ENCODE assay signal across 8 mouse cellular contexts in genomic region chr2:80581043-80581711, GRCm38 (mm10). TPM values are rescaled to one million over a fixed set of nuclear protein-coding genes. Genes with fewer than 3 reads are reported as not detected.
DNase-seq lines count a peak whose midpoint lies in the region; ATAC-seq and TF ChIP-seq lines count a peak whose summit lies in the region.

TSS of gene Nckap1 (minus strand) at chr2:80581380.

- WGBS in hindbrain, postnatal 0 days, result under 1% methylated on average over 73 of the region's 88 CpGs

- H3K27me3 ChIP-seq in hindbrain, postnatal 0 days (ENCODE audit: insufficient read depth, low read length), result no peaks in the 10 kb centered on the region

- no peak for TF ChIP-seq CTCF in cortical plate, adult 2 months (IDR thresholded peaks at IDR 0.05; ENCODE audit: extremely low read depth, insufficient read depth, low read length)
- peak; percentile 43 for TF ChIP-seq CTCF in hindbrain, postnatal 0 days (IDR thresholded peaks at IDR 0.05; ENCODE audit: low read depth)
- TF ChIP-seq CTCF in left cerebral cortex, adult 2 months (IDR thresholded peaks at IDR 0.05), result peak; percentile 83

- peak within 1 kb of the TSS; percentile 99 for H3K9ac ChIP-seq in hindbrain, postnatal 0 days (replicated peaks; ENCODE audit: low read length)

- peak; percentile 86 for DNase-seq in adipocyte (ENCODE audit: low spot score)
- peak; percentile 78 to 85 for DNase-seq in gastrocnemius, adult 8-10 months (ENCODE audit: low spot score in 2 of 2)
- peak; percentile 92 for DNase-seq in hindbrain, postnatal 0 days (ENCODE audit: low spot score)
- DNase-seq in left cerebral cortex, adult 2 months (ENCODE audit: extremely low spot score in 1 of 2, low spot score in 2 of 2), result peak; percentile 89 to 90
- DNase-seq in right cerebral cortex, postnatal 10 days (ENCODE audit: low spot score in 2 of 2), result peak; percentile 92 to 93
- DNase-seq in urinary bladder, postnatal 25 days (ENCODE audit: low spot score), result peak; percentile 87

- intact Hi-C loops in left cerebral cortex, adult 2 months (cut with DNase I), result loop anchor here (1.0 to 2.0 kb wide), 2 partner anchors 36 to 58 kb away; partner anchors contain the start of genes Dusp19 and Nup35

- no peaks in the 10 kb centered on the region for H3K9me3 ChIP-seq in hindbrain, postnatal 0 days (ENCODE audit: low read length)

- TF ChIP-seq POLR2A in cortical plate, adult 2 months (IDR thresholded peaks at IDR 0.05; ENCODE audit: extremely low read depth, insufficient read depth, low read length), result 0 out of 2 replicates have a peak, but pooled peaks have one; percentile 36

- H3K4me3 ChIP-seq in cortical plate, adult 2 months (ENCODE audit: insufficient read depth, low read length), result peak within 1 kb of the TSS; percentile 92
- H3K4me3 ChIP-seq in hindbrain, postnatal 0 days (ENCODE audit: low read length), result peak within 1 kb of the TSS; percentile 92
- peak within 1 kb of the TSS; percentile 87 for H3K4me3 ChIP-seq in left cerebral cortex, adult 2 months

- H3K36me3 ChIP-seq in hindbrain, postnatal 0 days (ENCODE audit: insufficient read depth, low read length), result no peaks in the 10 kb centered on the region

- peak within 1 kb of the TSS; percentile 67 for H3K4me2 ChIP-seq in hindbrain, postnatal 0 days (ENCODE audit: low read depth, low read length)

- ATAC-seq in hindbrain, postnatal 0 days, result peak; percentile 96
- peak; percentile 66 for ATAC-seq in megakaryocyte, adult 5-6 weeks (ENCODE audit: poor library complexity, severe bottlenecking)

- peaks cover 5% of the 10 kb centered on the region; the same call in 1 of the 2 replicates for H3K4me1 ChIP-seq in cortical plate, adult 2 months (ENCODE audit: control insufficient read depth, insufficient read depth, low read length)
- peaks cover 10% of the 10 kb centered on the region for H3K4me1 ChIP-seq in hindbrain, postnatal 0 days (ENCODE audit: insufficient read depth, low read length)

- peak within 1 kb of the TSS; percentile 88 for H3K27ac ChIP-seq in cortical plate, adult 2 months (ENCODE audit: insufficient read depth, low read length)
- H3K27ac ChIP-seq in hindbrain, postnatal 0 days, result peak within 1 kb of the TSS; percentile 99
- H3K27ac ChIP-seq in left cerebral cortex, adult 2 months, result peak within 1 kb of the TSS; percentile 94

RNA-seq across cellular contexts. Expression of gene Nckap1, which starts in this region (rescaled TPM):
- 237 and 249 TPM in 2 replicates for polyA plus RNA-seq in cortical plate, adult 2 months (2012; rRNA removed)
- total RNA-seq in gastrocnemius, adult 8-10 months (2022), result 10 to 100 TPM; 42.8 to 54.4 (median 44.4) TPM
- total RNA-seq in hindbrain, postnatal 0 days (2014; rRNA removed), result 112 and 119 TPM in 2 replicates
- 80.2 and 81.9 TPM in 2 replicates for polyA plus RNA-seq in hindbrain, postnatal 0 days (2015; fragmentation: Nextera tagmentation; extraction: Ambion mirVana)
- total RNA-seq in left cerebral cortex, adult 2 months (2021), result 100 to 1,000 TPM; 390 to 416 TPM
- total RNA-seq in megakaryocyte, adult 5-6 weeks (2015), result 0.40 and 0.73 TPM in 2 replicates
- 0.81 TPM in 2 replicates for total RNA-seq in megakaryocyte, adult 5-6 weeks (2017)

Comparison
In these comparisons a context has a peak if more than half of its experiments do, and no peak if none do; other contexts are left out.
1. Peak in every context shown above with its lines: DNase-seq, ATAC-seq, H3K4me3 ChIP-seq and H3K27ac ChIP-seq.
2. RNA of gene Nckap1 (total RNA-seq): 390 to 416 TPM in left cerebral cortex, adult 2 months, 112 to 119 TPM in hindbrain, postnatal 0 days and 42.8 to 54.4 TPM in gastrocnemius, adult 8-10 months; 0.40 to 0.81 TPM in megakaryocyte, adult 5-6 weeks; every median in the first group is over 10 times any median in the second.
3. Peak in ATAC-seq in megakaryocyte, adult 5-6 weeks; RNA of the gene not detected or under 1 TPM.